Mouse (Mus musculus) liver, adult 2 months (tissue): ENCODE data around the gene Ephx1.
A peak's percentile ranks its signal among the peaks of the same experiment; 100 is the strongest.

ENCODE experiments used
- CTCF ChIP-seq: fragments of 200-500 bp; IDR thresholded peaks from 2 replicates; pipeline ENCODE4 v1.5.1; 2011; ENCODE audit warnings: low read depth, low read length, control low read depth
- POLR2A ChIP-seq: fragments of 200-500 bp; IDR thresholded peaks from 2 replicates; pipeline ENCODE4 v1.6.1; 2011; ENCODE audit warnings: low read length, control low read depth; ENCODE audit not compliant: insufficient read depth; ENCODE audit errors: extremely low read depth

- TF ChIP-seq CTCF (peak; percentile 24; the same call in 1 of the 2 replicates), POLR2A (no peak)
Measured at GRCm38 (mm10) chr1:180992142-180992541, 28.6 kb downstream of the Ephx1 start.
